Mouse (Mus musculus) gastrocnemius, postnatal 14 days (tissue): ENCODE measurements around the gene Prkcsh. TPM values are rescaled to one million over a fixed set of nuclear protein-coding genes. Genes with fewer than 3 reads are reported as not detected.

Experiments
- DNase-seq: peaks from one replicate; pipeline ENCODE4 v3.0.0; 2021; ENCODE audit warnings: mixed read lengths
- intact Hi-C: fragments of 180-260 bp; cut with DNase I; formaldehyde crosslinking; loops from one replicate; pipeline ENCODE4 v1.15.1; 2025; ENCODE audit warnings: low total_unique reads
- total RNA-seq, 2 experiments: library from RNA; stranded (reverse); gene quantifications; 2 replicates each; pipeline ENCODE4 v1.2.3; 2021

Prkcsh gene
- total RNA-seq, 2 experiments from 2014 or later = 28.6 to 29.8 TPM

GRCm38 (mm10) chr9:21978398-21979128 lies 24.0 kb upstream of the Prkcsh start:
- no peak for DNase-seq
- intact Hi-C loops = loop anchor here (10.0 kb wide), 1 partner anchor 166 kb away; no protein-coding TSS in a partner anchor

- no peak for DNase-seq
- intact Hi-C loops = no loop called here
Observed at GRCm38 (mm10) chr9:21983911-21984310, 18.7 kb upstream of the Prkcsh start.

GRCm38 (mm10) chr9:21987592-21988342 lies 14.8 kb upstream of the Prkcsh start:
- intact Hi-C loops = no loop called here
- no peak for DNase-seq

GRCm38 (mm10) chr9:21988421-21989101 lies 14.0 kb upstream of the Prkcsh start:
- DNase-seq = no peak
- intact Hi-C loops = no loop called here

- intact Hi-C loops = no loop called here
Observed at GRCm38 (mm10) chr9:21989230-21990110, 13.1 kb upstream of the Prkcsh start, which contains the start of gene Rgl3. Gene Rgl3, minus strand, starts transcription at chr9:21989446.

GRCm38 (mm10) chr9:21992227-21992626 lies 10.4 kb upstream of the Prkcsh start:
- intact Hi-C loops = no loop called here
- DNase-seq = no peak

More at GRCm38 (mm10) chr9:21989230-21990110, 13.1 kb upstream of the Prkcsh start, which contains the start of gene Rgl3:
- DNase-seq = peak; percentile 57

- no peak for DNase-seq
- intact Hi-C loops = no loop called here
Observed at GRCm38 (mm10) chr9:21996178-21996867, 6.3 kb upstream of the Prkcsh start.

GRCm38 (mm10) chr9:22000296-22000695 lies 2.3 kb upstream of the Prkcsh start:
- no peak for DNase-seq
- intact Hi-C loops = no loop called here

GRCm38 (mm10) chr9:22001633-22002032 lies 973 bp upstream of the Prkcsh start:
- no peak for DNase-seq
- intact Hi-C loops = no loop called here

- peak; percentile 27 for DNase-seq
Observed at GRCm38 (mm10) chr9:22003163-22003554, 553 bp downstream of the Prkcsh start.

GRCm38 (mm10) chr9:22004546-22004945 lies 1.9 kb downstream of the Prkcsh start:
- DNase-seq = no peak
- intact Hi-C loops = no loop called here

More at GRCm38 (mm10) chr9:22003163-22003554, 553 bp downstream of the Prkcsh start:
- intact Hi-C loops = no loop called here

- intact Hi-C loops = no loop called here
- DNase-seq = no peak
Observed at GRCm38 (mm10) chr9:22011055-22011454, 8.4 kb downstream of the Prkcsh start.

- no peak for DNase-seq
- intact Hi-C loops = no loop called here
Observed at GRCm38 (mm10) chr9:22012731-22013130, 10.1 kb downstream of the Prkcsh start.

GRCm38 (mm10) chr9:22016245-22016644 lies 13.6 kb downstream of the Prkcsh start:
- intact Hi-C loops = loop anchor here (5.0 kb wide), 1 partner anchor 36 kb away; the partner anchor contains the start of gene Elavl3

GRCm38 (mm10) chr9:22017208-22017825 lies 14.7 kb downstream of the Prkcsh start:
- no peak for DNase-seq
- intact Hi-C loops = loop anchor here (5.0 kb wide), 1 partner anchor 35 kb away; the partner anchor contains the start of gene Elavl3

More at GRCm38 (mm10) chr9:22016245-22016644, 13.6 kb downstream of the Prkcsh start:
- DNase-seq = no peak

GRCm38 (mm10) chr9:22024592-22024991 lies 22.0 kb downstream of the Prkcsh start:
- no peak for DNase-seq
- intact Hi-C loops = no loop called here

GRCm38 (mm10) chr9:22028467-22028866 lies 25.9 kb downstream of the Prkcsh start:
- no peak for DNase-seq
- intact Hi-C loops = no loop called here

- intact Hi-C loops = no loop called here
- no peak for DNase-seq
Observed at GRCm38 (mm10) chr9:22030386-22030785, 27.8 kb downstream of the Prkcsh start.
